Mouse (Mus musculus): Measurements from ENCODE around the gene Upf2.
A peak's percentile ranks its signal among the peaks of the same experiment; 100 is the strongest.

The Upf2 gene

GRCm38 (mm10) chr2:5950766-5951595 is at the start of gene Upf2:
Gene Upf2 (plus strand): TSS chr2:5951469.
- peak; percentile 88 for DNase-seq (ENCODE audit: low spot score)

GRCm38 (mm10) chr2:5906092-5906491 is 45.2 kb upstream of the Upf2 start:
- DNase-seq (ENCODE audit: low spot score) = no peak

GRCm38 (mm10) chr2:5906625-5907024 is 44.6 kb upstream of the Upf2 start:
- DNase-seq (ENCODE audit: low spot score) = no peak

GRCm38 (mm10) chr2:5911282-5911965 is 39.8 kb upstream of the Upf2 start:
- DNase-seq (ENCODE audit: low spot score) = no peak

GRCm38 (mm10) chr2:5922823-5923222 is 28.4 kb upstream of the Upf2 start:
- no peak for DNase-seq (ENCODE audit: low spot score)

GRCm38 (mm10) chr2:5923786-5924185 is 27.5 kb upstream of the Upf2 start:
- DNase-seq (ENCODE audit: low spot score) = no peak

GRCm38 (mm10) chr2:5927481-5927880 is 23.8 kb upstream of the Upf2 start:
- no peak for DNase-seq (ENCODE audit: low spot score)

GRCm38 (mm10) chr2:5929793-5930192 is 21.5 kb upstream of the Upf2 start:
- no peak for DNase-seq (ENCODE audit: low spot score)

GRCm38 (mm10) chr2:5930291-5931054 is 20.8 kb upstream of the Upf2 start:
- DNase-seq (ENCODE audit: low spot score) = no peak

- DNase-seq (ENCODE audit: low spot score) = no peak
These were observed 19.3 kb upstream of the Upf2 start for GRCm38 (mm10) chr2:5931938-5932337.

- no peak for DNase-seq (ENCODE audit: low spot score)
These were observed 16.3 kb upstream of the Upf2 start for GRCm38 (mm10) chr2:5934936-5935335.

GRCm38 (mm10) chr2:5936068-5936467 is 15.2 kb upstream of the Upf2 start:
- no peak for DNase-seq (ENCODE audit: low spot score)

GRCm38 (mm10) chr2:5936550-5936949 is 14.7 kb upstream of the Upf2 start:
- no peak for DNase-seq (ENCODE audit: low spot score)

- no peak for DNase-seq (ENCODE audit: low spot score)
These were observed 11.9 kb upstream of the Upf2 start for GRCm38 (mm10) chr2:5939319-5939718.

- DNase-seq (ENCODE audit: low spot score) = no peak
These were observed 11.4 kb upstream of the Upf2 start for GRCm38 (mm10) chr2:5939911-5940310.

- DNase-seq (ENCODE audit: low spot score) = no peak
These were observed 10.3 kb upstream of the Upf2 start for GRCm38 (mm10) chr2:5940936-5941335.

GRCm38 (mm10) chr2:5941861-5942415 is 9.3 kb upstream of the Upf2 start:
- DNase-seq (ENCODE audit: low spot score) = no peak

GRCm38 (mm10) chr2:5942416-5943032 is 8.7 kb upstream of the Upf2 start, which contains the start of gene Dhtkd1:
Gene Dhtkd1 (minus strand): TSS chr2:5942792.
- DNase-seq (ENCODE audit: low spot score) = peak; percentile 36

GRCm38 (mm10) chr2:5943071-5943470 is 8.2 kb upstream of the Upf2 start:
- DNase-seq (ENCODE audit: low spot score) = no peak

- no peak for DNase-seq (ENCODE audit: low spot score)
These were observed 5.6 kb upstream of the Upf2 start for GRCm38 (mm10) chr2:5945629-5946028.

- DNase-seq (ENCODE audit: low spot score) = no peak
These were observed 4.4 kb upstream of the Upf2 start for GRCm38 (mm10) chr2:5946876-5947275.

- no peak for DNase-seq (ENCODE audit: low spot score)
These were observed 2.3 kb upstream of the Upf2 start for GRCm38 (mm10) chr2:5948964-5949363.
